ENCODE assay signal across 17 mouse cellular contexts in the genomic region with DNA sequence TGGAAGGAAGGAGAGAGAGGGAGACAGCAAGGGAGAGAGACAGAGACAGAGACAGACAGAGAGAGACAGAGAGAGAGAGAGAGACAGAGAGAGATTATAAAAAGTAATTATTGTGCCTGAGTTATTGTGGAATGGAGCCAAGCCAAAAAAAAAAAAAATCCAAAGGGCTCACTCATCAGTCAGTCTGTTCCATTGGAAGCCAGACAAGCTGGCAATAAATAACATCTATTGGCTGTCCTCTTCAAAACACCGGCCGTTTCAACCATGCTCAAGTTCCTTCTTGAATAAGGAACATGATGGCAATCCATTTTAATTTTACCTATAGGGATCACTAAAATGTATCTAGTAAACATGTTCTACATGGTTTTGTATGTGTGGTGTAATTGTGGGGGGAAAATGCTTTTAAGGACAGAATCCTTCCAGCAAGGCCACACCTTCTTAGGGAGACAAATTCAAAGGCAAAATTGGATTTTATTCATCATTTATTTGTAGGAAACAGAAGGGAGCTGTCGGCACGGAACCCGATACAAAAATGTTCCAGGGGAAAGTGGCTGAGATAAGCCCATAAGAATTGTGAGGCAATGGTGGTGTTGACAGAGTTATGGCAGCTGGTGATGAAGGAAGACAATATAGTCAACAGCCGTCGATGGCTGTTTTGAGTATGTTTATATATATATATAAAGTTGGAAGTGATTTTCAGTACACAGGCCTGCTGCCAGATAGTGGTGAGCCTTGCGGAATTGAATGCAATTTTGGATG. TPM values are rescaled to one million over a fixed set of nuclear protein-coding genes. Genes with fewer than 3 reads are reported as not detected.
A peak's percentile ranks its signal among the peaks of the same experiment; 100 is the strongest.
DNase-seq lines count a peak whose midpoint lies in the region; TF ChIP-seq lines count a peak whose summit lies in the region.
"Had no signal": no experiment of that assay in that cellular context is flagged by ENCODE, and none has a peak within 500 bp of the region (broad histone marks: within the 10 kb centered on the region; RNA-seq: fewer than 3 reads in every experiment).

No protein-coding gene starts in this region.

- intact Hi-C loops in left cerebral cortex, postnatal 10 days (cut with DNase I) = no loop called here

- DNase-seq in cerebellum, postnatal 10 days = peak; percentile 55 to 81
- no peak for DNase-seq in cerebellum, adult 11 months
- peak; percentile 2 for DNase-seq in kidney, adult 9 months
- DNase-seq in kidney, adult 11 months = no peak
- DNase-seq in brain, embryonic 14.5 days (ENCODE audit: low read depth) = peak; percentile 80
- peak; percentile 59 for DNase-seq in lung, postnatal 10 days
- DNase-seq in left cerebral cortex, postnatal 10 days (ENCODE audit: extremely low spot score in 1 of 2, low spot score in 2 of 2) = no peak
- no peak for DNase-seq in urinary bladder, postnatal 36 days (ENCODE audit: low spot score in 2 of 2)
- DNase-seq: adrenal gland, postnatal 36 days; cerebellum, adult 11-12 months; kidney, postnatal 10 days; liver; thymus, postnatal 25 days had no signal

- no peak for TF ChIP-seq CTCF in brain, embryonic 14.5 days (IDR thresholded peaks at IDR 0.05; ENCODE audit: borderline replicate concordance, extremely low read depth, insufficient read depth, insufficient read length)

- TF ChIP-seq POLR2A in brain, embryonic 14.5 days (IDR thresholded peaks at IDR 0.05; ENCODE audit: borderline replicate concordance, extremely low read depth, insufficient read depth, insufficient read length, poor library complexity, severe bottlenecking) = no peak

RNA-seq across cellular contexts. Expression of a gene that starts 3.7 kb away (rescaled TPM):
- polyA plus RNA-seq in brain, embryonic 14.5 days (2012; rRNA removed) = 2.2 and 3.6 TPM in 2 replicates
- 10 to 100 TPM; 52.7 to 58.3 TPM for total RNA-seq in left cerebral cortex, postnatal 10 days (2021)
- total RNA-seq: granulocyte monocyte progenitor cell, adult 5-6 weeks; neutrophil, adult 5-6 weeks had no signal
- polyA plus RNA-seq: erythroblast, embryonic 14.5 days; myocyte had no signal

Comparison
In these comparisons a context has a peak if more than half of its experiments do, and no peak if none do; other contexts are left out.
1. DNase-seq: peak in cerebellum, postnatal 10 days (2 of 2), kidney, adult 9 months (single experiment), brain, embryonic 14.5 days (single experiment) and lung, postnatal 10 days (single experiment); none in cerebellum, adult 11 months (single experiment), kidney, adult 11 months (single experiment), left cerebral cortex, postnatal 10 days (0 of 2) and urinary bladder, postnatal 36 days (0 of 2).